Mouse (Mus musculus): Measurements from ENCODE around the gene Gm3336.

DNA sequence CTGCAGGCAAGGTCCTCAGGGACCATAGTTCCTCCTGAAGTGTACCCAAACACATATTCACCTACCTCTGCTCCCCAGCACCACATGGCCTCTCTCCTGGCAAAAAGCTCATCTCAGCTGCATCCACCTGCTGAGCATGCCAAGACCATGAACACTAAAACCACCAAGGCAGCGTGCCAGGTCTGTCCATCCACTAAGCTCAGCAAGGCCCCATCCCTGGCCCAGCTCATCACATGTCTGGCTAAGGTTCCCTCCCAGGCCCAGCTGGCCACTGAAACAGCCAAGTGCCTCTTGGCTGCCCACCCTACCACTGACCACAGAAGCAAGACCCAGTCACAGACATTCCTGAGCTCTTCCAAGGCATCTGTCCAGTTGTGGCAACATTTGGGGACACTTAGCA is 8.0 kb upstream of the Gm3336 start:
- no peak for TF ChIP-seq NRF1 (IDR thresholded peaks at IDR 0.05; ENCODE audit: low read depth, low read length)
- TF ChIP-seq MAX (IDR thresholded peaks at IDR 0.05; ENCODE audit: low read length) = no peak
- TF ChIP-seq CTCF (conservative IDR thresholded peaks at IDR 0.05 in 1 of 2, IDR thresholded peaks at IDR 0.05 in 1 of 2; ENCODE audit: low read depth in 2 of 2, low read length in 2 of 2) = no peak
- no peak for TF ChIP-seq EP300 (IDR thresholded peaks at IDR 0.05; ENCODE audit: low read length)
- TF ChIP-seq MXI1 (IDR thresholded peaks at IDR 0.05; ENCODE audit: low read depth, low read length) = no peak

All from CH12.LX (cell line).